Mouse (Mus musculus) ovary, postnatal 36 days (tissue): Measurements from ENCODE around the gene Cct7.
A peak's percentile ranks its signal among the peaks of the same experiment; 100 is the strongest.

Experiments
- DNase-seq: peaks from one replicate; pipeline ENCODE4 v3.0.0; 2022; ENCODE audit warnings: low spot score, mixed read lengths

Gene Cct7

GRCm38 (mm10) chr6:85502911-85503250 lies 51.6 kb downstream of the Cct7 start, which contains the start of gene Fbxo41:
Gene Fbxo41, minus strand, starts transcription at chr6:85502994.
- DNase-seq = peak; percentile 38

- no peak for DNase-seq
Measured at GRCm38 (mm10) chr6:85504908-85505307, 53.6 kb downstream of the Cct7 start.

DNA sequence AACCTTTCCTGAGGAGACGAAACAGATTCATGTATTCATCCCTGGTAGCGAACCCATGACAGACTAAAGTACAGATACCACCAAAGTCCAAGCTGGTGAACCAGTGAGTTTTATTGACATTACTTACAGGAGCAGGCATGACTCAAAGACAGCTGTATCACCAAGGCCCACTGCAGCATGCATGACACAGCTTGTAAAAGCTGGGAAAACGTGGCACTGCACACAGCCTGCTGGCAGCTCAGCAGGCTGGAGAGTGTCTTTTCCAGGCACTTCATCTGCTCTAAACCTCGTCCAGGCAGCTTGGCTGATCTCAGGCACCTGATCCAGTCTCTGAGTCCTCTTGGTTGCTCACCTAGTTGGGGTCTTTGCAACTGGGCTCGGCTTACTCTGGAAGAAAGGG lies 57.3 kb downstream of the Cct7 start:
- no peak for DNase-seq

GRCm38 (mm10) chr6:85510476-85510875 lies 59.2 kb downstream of the Cct7 start:
- peak; percentile 21 for DNase-seq

DNA sequence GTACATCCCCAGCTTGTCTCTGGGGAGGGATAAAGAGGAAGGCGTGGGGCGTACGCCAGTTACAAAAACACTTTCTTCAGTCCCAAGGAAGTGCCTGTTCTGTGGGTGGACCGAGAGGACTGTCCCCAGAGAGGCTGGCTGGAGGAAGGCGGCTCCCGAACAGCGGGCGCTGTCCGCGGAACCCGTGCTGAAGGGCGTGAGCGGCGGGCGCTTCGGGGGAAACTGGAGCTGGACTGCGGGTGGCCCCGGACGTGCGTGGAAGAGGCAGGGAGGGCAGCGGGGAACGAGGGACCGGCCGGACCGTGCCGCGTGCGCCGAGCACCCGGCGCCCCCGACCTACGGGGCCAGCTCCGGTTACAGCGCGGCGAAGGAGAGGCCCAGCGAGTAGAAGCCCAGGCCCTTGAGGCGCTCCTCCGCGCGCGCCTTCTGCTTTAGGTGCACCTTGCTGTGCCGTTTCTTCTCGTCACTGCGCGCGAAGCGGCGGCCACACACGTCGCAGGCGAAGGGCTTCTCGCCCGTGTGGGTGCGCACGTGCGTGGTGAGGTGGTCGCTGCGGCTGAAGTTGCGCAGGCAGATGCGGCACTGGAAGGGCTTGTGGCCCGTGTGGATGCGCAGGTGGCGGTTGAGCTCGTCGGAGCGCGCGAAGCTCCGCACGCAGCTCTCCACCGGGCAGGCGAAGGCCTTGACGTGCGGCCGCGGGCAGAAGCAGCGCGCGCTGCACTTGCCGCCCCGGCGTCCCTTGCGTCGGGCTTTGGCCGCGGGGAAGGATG lies 60.2 kb downstream of the Cct7 start:
- peak; percentile 63 for DNase-seq

GRCm38 (mm10) chr6:85512056-85512440 lies 60.7 kb downstream of the Cct7 start:
- no peak for DNase-seq

GRCm38 (mm10) chr6:85512577-85513530 lies 61.5 kb downstream of the Cct7 start:
- DNase-seq = no peak

GRCm38 (mm10) chr6:85513531-85513910 lies 62.2 kb downstream of the Cct7 start, which contains the start of gene Egr4:
Gene Egr4, minus strand, starts transcription at chr6:85513589.
- peak; percentile 31 for DNase-seq

- DNase-seq = no peak
Measured at GRCm38 (mm10) chr6:85515941-85516340, 64.6 kb downstream of the Cct7 start.
